Mouse (Mus musculus) brain, embryonic 14.5 days (tissue): ENCODE measurements at regions not wholly inside any gene's neighbourhood (a gene's known extent, or its start where the extent isn't known, plus 50 kb on each side); places are given as distances from the start of the nearest gene placed in this dataset.

Source experiments
- DNase-seq: peaks from one replicate; pipeline ENCODE4 v3.0.0-alpha.2; 2011; ENCODE audit warnings: low read depth
- CTCF ChIP-seq: fragments of 200-500 bp; IDR thresholded peaks from 2 replicates; pipeline ENCODE4 v1.5.1; 2012; ENCODE audit warnings: inconsistent platforms, mild to moderate bottlenecking, moderate library complexity, borderline replicate concordance; ENCODE audit not compliant: insufficient read depth, insufficient read length; ENCODE audit errors: extremely low read depth
- POLR2A ChIP-seq: fragments of 200-500 bp; IDR thresholded peaks from 2 replicates; pipeline ENCODE4 v1.6.1; 2012; ENCODE audit warnings: mild to moderate bottlenecking, inconsistent platforms, borderline replicate concordance; ENCODE audit not compliant: poor library complexity, insufficient read depth, insufficient read length, severe bottlenecking; ENCODE audit errors: extremely low read depth

DNA sequence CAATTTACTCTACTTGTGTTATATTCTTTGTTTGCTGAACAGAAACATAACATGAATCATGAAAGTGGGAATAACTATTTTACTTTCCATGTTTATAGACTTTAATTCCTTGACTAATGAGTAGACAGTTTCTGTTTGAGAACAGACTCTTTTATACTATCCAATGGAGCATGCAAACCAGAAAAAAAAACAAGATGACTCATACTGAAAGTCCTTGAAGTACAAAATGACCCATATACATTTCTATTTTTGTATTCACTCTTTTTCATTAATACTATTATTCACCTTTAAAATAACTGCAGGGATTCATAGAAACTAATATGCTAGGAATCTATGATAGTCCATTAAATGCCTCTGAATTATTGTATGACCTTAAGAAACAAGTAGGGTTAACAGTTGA lies 549.5 kb upstream of the Rag2 start:
- TF ChIP-seq CTCF: no peak
- no peak for TF ChIP-seq POLR2A
- no peak for DNase-seq

DNA sequence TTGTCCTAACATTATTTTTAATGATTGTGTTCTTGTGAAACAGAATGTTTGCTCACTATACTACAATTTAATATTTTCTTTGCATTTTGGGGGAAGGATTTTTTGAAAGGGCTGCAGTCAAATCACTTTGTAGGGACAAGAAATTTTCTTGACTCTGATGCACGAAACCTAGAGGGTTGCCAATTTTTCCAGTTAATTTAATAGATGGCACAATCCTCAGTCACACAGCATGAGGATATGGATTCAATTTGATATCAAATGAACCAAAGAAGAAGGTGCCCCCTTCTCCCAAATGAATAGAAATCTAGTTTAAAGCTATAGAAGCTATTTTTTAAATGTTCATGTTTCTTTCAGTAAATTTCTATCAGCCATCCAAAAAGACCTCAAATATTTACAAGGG lies 544.3 kb upstream of the Rag2 start:
- no peak for DNase-seq
- no peak for TF ChIP-seq POLR2A
- TF ChIP-seq CTCF: no peak

DNA sequence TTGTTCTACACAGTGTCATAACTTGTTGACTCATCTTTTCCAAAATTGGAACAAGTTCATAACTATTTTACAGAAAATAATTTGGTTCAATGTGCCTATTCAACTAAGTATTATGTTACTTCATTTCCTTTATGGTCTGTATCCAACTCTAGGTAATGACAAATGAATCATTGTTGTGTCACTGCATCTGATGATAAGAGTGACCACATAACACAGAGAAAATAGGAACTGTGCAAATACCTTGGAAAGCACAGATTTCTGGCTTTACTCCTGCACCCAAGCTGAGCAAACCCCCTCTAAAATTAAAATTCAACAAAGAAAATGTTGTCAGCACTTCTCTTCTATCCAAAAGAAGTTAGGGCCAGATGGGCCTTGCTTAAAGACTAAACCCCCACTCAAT lies 540.7 kb upstream of the Rag2 start:
- DNase-seq: peak; percentile 12
- TF ChIP-seq POLR2A: no peak
- TF ChIP-seq CTCF: no peak

DNA sequence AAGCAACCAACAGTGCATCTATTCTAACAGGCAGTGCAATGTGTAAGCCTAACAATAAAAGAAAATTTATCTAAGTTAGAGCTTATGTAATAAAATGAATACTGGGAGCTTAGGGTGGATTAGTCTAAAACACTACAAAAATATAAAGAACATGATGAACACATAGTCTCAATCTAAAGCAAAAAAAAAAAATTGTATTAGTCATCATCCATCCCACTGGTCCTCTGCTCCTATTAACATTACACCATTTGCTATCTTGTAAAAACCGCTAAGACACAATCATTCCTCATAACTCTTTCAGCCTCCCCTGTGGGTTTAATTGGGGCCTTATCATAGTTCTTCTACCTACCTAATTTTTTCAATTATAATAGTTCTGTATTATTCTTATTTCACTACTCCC lies 539.9 kb upstream of the Rag2 start:
- TF ChIP-seq CTCF (no peak), POLR2A (no peak)
- DNase-seq: no peak

DNA sequence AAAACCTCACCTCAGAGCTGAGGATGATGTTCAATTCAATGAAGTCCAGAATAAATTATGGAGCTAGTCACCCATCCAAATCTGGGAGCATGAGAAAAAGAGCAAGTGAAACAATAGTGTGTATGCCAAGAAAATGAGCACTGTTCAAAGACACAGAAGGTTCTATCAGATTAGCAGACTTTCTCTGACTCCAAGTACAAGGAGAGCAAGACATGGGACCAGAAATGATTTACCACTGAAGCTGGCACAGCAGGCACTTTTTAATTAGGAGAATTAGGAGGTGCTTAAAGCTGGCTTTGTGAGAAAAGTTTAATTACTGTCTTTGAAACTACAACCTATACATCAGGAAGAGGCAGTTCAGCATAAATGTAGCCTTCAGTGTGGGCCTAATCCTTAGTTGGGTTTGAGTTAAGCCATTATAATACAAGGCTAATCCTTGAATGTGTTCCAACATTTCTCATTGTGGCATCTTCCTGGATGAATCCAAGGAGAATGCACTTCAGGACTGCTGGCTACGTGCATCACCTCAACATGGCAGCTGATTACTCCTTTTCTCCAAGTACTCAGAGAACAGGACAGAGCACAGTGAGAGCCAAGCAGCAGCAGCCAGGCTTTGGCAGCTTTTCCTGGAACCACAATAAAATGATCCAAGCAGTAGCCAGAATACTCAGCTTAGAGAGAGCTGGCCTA lies 517.2 kb upstream of the Rag2 start:
- DNase-seq: peak; percentile 92
- TF ChIP-seq CTCF: no peak
- TF ChIP-seq POLR2A: no peak

DNA sequence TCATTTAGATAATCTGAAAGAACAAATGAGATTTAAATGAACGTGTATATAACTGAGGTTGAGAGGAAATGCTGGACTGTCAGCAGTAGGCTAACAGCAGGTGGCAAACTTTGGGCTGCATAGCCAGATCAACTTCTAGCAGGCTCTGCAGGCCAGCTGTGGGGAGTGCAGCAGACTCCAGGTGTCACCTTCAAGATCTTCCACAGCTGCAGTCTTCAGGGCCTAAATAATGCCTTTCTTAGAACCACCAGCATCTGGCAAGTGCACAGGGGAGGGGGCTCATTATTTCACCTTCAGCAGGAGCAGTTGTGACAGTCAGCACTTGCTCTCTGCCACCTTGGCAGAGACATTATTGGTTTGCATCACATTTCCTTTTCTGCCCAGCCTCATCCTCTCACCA lies 487.7 kb upstream of the Rag2 start:
- no peak for TF ChIP-seq CTCF
- TF ChIP-seq POLR2A: no peak
- no peak for DNase-seq

DNA sequence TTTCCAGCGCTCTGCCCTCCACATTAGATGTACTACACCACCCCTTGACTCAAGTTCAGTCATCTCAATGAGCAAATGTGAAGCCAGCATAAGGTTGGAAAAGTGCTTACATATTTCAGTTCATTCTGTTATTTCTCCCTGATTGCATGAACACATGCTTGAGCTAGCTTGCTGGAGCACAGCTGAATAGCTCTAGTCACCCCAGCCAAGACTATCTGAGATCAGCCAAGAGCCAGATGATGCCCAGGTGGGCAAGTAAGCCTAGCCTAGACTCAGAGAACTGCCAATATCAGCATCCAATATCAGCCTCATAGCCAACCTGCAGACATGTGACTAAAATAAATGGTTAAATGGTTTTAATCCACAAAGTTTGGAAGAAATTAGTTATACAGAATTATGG lies 484.6 kb upstream of the Rag2 start:
- DNase-seq: peak; percentile 45
- no peak for TF ChIP-seq CTCF
- TF ChIP-seq POLR2A: no peak

DNA sequence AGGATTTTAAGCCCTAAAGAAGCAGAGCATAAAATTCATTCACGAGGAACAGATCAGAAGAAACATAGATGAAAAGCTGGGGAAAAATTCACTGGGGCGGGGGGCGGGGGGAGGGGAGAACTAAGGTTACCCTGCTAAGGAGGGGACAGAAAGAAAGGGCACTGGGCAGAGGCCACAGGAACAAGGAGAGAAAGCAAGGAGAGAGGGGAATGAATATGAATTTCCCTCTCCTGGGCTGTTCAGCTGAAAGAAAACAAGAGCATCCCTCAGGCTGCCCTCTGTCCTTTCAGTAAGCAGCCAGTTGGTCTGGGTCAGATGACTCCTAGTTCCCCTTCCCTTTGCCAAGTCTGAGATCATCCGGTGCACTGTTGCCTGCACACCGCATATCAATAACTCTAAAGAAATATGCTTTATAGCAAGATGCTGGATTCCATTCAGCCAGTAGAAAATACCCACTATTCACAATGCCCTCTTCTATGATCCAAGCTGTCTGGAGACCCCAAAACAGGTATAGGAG lies 467.7 kb upstream of the Rag2 start:
- peak; percentile 49 for DNase-seq
- no peak for TF ChIP-seq POLR2A
- no peak for TF ChIP-seq CTCF

DNA sequence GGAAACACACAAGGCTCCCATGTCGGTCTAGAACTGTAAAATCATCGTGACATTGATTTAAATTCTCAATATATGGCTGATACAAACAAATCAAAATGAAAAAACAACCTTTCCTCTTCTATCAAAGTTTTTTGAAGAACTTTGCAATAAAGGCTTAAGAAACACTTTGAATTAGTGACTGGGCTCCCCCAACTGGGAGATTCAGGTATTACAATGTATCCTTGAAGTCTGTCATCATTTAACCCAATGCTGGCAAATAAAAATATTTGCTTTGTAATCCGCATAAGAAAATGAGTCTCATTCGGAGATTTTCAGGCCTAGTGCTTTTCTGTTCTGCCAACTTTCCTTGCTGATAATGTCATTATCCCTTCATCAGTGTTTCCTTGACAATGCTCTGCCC lies 465.2 kb upstream of the Rag2 start:
- DNase-seq: peak; percentile 87
- no peak for TF ChIP-seq POLR2A
- no peak for TF ChIP-seq CTCF

DNA sequence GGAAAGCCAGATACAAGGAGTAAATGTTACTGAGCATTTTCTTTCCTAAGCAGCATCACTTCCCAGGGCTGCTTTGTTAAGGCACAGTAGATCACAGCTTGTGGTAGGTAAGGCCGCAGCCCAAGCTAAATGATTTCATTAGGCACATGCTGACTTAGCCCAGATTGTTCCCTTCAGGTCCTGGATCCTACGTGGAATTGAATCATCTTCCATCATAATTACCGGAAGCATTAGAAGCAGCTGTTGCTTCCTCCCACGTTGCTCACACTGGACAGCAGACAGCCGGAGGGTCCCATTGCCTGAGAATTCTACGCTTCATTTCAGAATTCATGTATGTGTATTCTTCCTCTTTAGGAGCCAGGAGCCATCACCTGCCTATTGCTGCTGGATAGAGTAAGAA lies 458.6 kb upstream of the Rag2 start:
- TF ChIP-seq CTCF: no peak
- no peak for TF ChIP-seq POLR2A
- peak; percentile 57 for DNase-seq

DNA sequence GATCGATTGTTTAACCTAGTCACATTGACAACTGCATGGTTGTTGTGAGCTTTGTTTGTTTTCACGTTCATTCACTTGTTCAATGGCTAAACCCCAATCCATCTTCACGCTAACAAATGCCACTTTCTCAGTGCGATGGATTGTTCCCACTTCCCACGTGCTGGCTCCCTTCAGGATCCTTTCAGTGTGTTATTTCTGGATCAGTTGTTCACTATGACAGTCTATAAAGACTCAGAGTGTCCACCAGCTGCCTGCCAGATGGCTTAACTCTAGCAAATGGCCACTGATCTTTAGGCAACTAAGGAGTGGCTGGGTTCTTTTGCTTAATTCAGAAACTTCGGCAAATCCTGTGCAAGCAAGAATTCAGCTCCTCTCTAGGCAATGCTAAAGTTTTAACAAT lies 451.7 kb upstream of the Rag2 start:
- TF ChIP-seq POLR2A: no peak
- no peak for TF ChIP-seq CTCF
- DNase-seq: peak; percentile 93

DNA sequence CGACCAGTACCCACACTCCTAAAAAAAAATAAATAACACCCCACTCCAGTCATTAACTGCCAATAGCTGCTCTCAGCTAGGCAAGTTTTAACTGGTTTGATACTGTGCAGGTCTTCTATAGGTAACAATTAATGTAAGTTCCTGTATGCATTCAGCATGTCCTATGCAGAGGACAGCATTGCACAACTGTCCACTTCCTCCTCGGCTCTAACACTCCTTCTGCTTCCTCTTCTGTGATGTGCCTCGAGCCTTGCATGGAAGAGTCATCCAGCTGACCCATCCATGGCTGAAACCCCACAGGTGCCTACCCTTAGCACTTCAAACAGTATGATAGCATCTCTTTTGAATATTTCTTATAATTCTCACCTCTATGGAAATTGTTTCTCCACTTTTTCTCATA lies 449.4 kb upstream of the Rag2 start:
- TF ChIP-seq CTCF (no peak), POLR2A (no peak)
- DNase-seq: no peak

DNA sequence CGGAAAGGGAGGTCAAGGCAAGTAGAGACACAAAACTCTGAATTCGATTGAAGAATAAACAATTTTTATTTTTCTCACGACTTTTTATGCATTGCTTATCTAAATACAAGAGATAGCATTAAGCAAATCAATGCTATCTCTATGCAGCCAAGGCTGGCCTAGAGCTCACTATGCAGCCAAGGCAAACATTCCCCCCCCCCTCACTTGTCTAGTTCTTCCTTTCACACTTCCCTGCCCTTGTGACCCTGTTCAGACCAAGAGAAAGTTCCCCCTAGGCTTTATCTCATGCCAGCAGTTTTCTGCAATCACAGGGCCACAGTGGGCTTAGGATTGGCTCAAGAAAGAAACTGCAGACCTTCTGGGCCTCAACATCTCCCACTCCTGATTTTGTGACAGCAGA lies 417.9 kb upstream of the Rag2 start:
- TF ChIP-seq POLR2A: no peak
- TF ChIP-seq CTCF: no peak
- no peak for DNase-seq

DNA sequence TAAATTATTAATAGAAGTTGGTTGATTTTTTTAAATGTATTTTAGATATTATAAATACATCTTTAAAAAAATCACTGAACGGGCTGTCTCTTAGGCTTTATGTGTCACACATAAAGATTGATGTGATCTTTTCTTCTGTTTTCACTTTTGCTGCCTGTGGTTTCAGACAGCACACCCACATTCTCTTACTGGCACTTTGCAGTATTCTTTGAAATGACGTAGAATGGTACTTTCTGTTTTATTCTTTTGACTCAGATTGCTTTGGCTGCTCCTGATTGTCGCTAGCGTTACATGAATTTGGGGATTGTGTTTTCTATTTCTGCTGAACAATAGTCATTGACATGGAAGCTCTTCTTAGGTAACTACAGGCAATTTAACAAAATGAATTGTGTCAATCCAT lies 415.4 kb upstream of the Rag2 start:
- no peak for TF ChIP-seq POLR2A
- TF ChIP-seq CTCF: no peak
- no peak for DNase-seq
